Mouse (Mus musculus) thymus, postnatal 25 days (tissue): ENCODE data around the gene Pnmal2.
"Not testable (repeated sequence)": the region's sequence is repeated elsewhere in the genome, so short reads cannot be mapped to it uniquely, and the experiment has no call there.

ENCODE experiments used
- DNase-seq: peaks from one replicate; pipeline ENCODE4 v3.0.0; 2022

The Pnmal2 gene

GRCm38 (mm10) chr7:16946441-16947348 lies 2.2 kb downstream of the Pnmal2 start:
- no peak for DNase-seq

GRCm38 (mm10) chr7:16947349-16947895 lies 2.9 kb downstream of the Pnmal2 start:
- DNase-seq, result no peak

GRCm38 (mm10) chr7:16947959-16948361 lies 3.5 kb downstream of the Pnmal2 start:
- DNase-seq, result no peak

GRCm38 (mm10) chr7:16948923-16949458 lies 4.5 kb downstream of the Pnmal2 start:
- no peak for DNase-seq

GRCm38 (mm10) chr7:16949908-16950841 lies 5.7 kb downstream of the Pnmal2 start:
- peak; percentile 85 for DNase-seq

- peak; percentile 88 for DNase-seq
Measured at GRCm38 (mm10) chr7:16950861-16951635, 6.6 kb downstream of the Pnmal2 start.

- DNase-seq, result not testable (repeated sequence)
Measured at GRCm38 (mm10) chr7:16953776-16954175, 9.3 kb downstream of the Pnmal2 start.

- no peak for DNase-seq
Measured at GRCm38 (mm10) chr7:16955712-16956111, 11.2 kb downstream of the Pnmal2 start.

GRCm38 (mm10) chr7:16956410-16957265 lies 12.2 kb downstream of the Pnmal2 start:
- no peak for DNase-seq

- no peak for DNase-seq
Measured at GRCm38 (mm10) chr7:16959539-16960187, 15.2 kb downstream of the Pnmal2 start, which contains the start of gene Pnmal1. TSS of gene Pnmal1 (plus strand) at chr7:16959679.

- DNase-seq, result no peak
Measured at GRCm38 (mm10) chr7:16961678-16962077, 17.2 kb downstream of the Pnmal2 start.

- DNase-seq, result no peak
Measured at GRCm38 (mm10) chr7:16968414-16968813, 23.9 kb downstream of the Pnmal2 start.

- DNase-seq, result no peak
Measured at GRCm38 (mm10) chr7:16971160-16971559, 26.7 kb downstream of the Pnmal2 start.

- DNase-seq, result no peak
Measured at GRCm38 (mm10) chr7:16974018-16974417, 29.5 kb downstream of the Pnmal2 start.

GRCm38 (mm10) chr7:16976298-16976697 lies 31.8 kb downstream of the Pnmal2 start:
- DNase-seq, result no peak

GRCm38 (mm10) chr7:16978173-16978572 lies 33.7 kb downstream of the Pnmal2 start:
- no peak for DNase-seq

- no peak for DNase-seq
Measured at GRCm38 (mm10) chr7:16978593-16978992, 34.1 kb downstream of the Pnmal2 start.

- DNase-seq, result peak; percentile 82
Measured at GRCm38 (mm10) chr7:16980348-16980747, 35.9 kb downstream of the Pnmal2 start.

GRCm38 (mm10) chr7:16982859-16983568 lies 38.5 kb downstream of the Pnmal2 start, which contains the start of gene Gm42372:
TSS of gene Gm42372 (plus strand) at chr7:16983086.
- DNase-seq, result peak; percentile 87
